Mouse (Mus musculus): ENCODE measurements around the gene Pik3r1. TPM values are rescaled to one million over a fixed set of nuclear protein-coding genes. Genes with fewer than 3 reads are reported as not detected.

The Pik3r1 gene
- polyA plus RNA-seq, 1 experiment, result 11.4 TPM

GRCm38 (mm10) chr13:101684706-101685105 is 83.3 kb downstream of the Pik3r1 start:
- Histone ChIP-seq H3K36me3 (ENCODE audit: control insufficient read depth, insufficient read depth, low read length) (peaks cover 62% of the 10 kb centered on the region), H3K27me3 (ENCODE audit: control insufficient read depth, insufficient read depth, low read length) (no peaks in the 10 kb centered on the region), H3K4me1 (ENCODE audit: control insufficient read depth, insufficient read depth, insufficient read length, low read length) (no peaks in the 10 kb centered on the region), H3K4me3 (ENCODE audit: low read depth, low read length) (no peak overlapping the region), H3K27ac (ENCODE audit: insufficient read depth, low read depth, low read length) (no peak overlapping the region)
- WGBS, result 88% methylated on average over 14 of the region's 14 CpGs
- TF ChIP-seq POLR2A (IDR thresholded peaks at IDR 0.05; ENCODE audit: low read depth, low read length) (no peak), CTCF (IDR thresholded peaks at IDR 0.05; ENCODE audit: extremely low read depth, insufficient read length, insufficient replicate concordance, low read depth, low read length) (no peak)

DNA sequence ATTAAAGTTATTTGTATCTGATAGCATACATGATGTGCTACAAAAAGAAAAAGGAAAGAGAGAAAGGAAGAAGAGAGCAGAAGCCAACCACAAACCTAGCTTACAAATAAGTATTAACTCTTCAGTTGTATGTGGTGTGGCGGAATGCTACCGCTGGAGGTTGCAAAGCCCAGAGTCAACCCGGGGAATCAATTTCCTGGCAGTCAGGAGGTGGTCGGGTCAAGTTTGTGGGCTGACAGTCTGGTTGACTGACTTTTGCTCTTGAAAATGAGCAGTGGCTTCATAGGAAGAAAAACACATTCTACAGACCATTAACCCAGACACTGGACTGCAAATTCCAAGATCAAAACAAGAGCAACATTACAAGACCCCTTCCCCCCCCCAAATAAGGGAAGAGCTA is 85.6 kb downstream of the Pik3r1 start:
- TF ChIP-seq POLR2A (IDR thresholded peaks at IDR 0.05; ENCODE audit: low read depth, low read length) (no peak), CTCF (IDR thresholded peaks at IDR 0.05; ENCODE audit: extremely low read depth, insufficient read length, insufficient replicate concordance, low read depth, low read length) (no peak)
- H3K4me3 ChIP-seq (ENCODE audit: low read depth, low read length), result no peak overlapping the region
- peaks cover 44% of the 10 kb centered on the region for H3K36me3 ChIP-seq (ENCODE audit: control insufficient read depth, insufficient read depth, low read length)
- 77% methylated on average over 4 of the region's 4 CpGs for WGBS
- no peaks in the 10 kb centered on the region for H3K4me1 ChIP-seq (ENCODE audit: control insufficient read depth, insufficient read depth, insufficient read length, low read length)
- H3K27me3 ChIP-seq (ENCODE audit: control insufficient read depth, insufficient read depth, low read length), result no peaks in the 10 kb centered on the region
- H3K27ac ChIP-seq (ENCODE audit: insufficient read depth, low read depth, low read length), result no peak overlapping the region

- Histone ChIP-seq H3K4me3 (ENCODE audit: low read depth, low read length) (no peak overlapping the region), H3K36me3 (ENCODE audit: control insufficient read depth, insufficient read depth, low read length) (peaks cover 23% of the 10 kb centered on the region), H3K27ac (ENCODE audit: insufficient read depth, low read depth, low read length) (no peak overlapping the region), H3K4me1 (ENCODE audit: control insufficient read depth, insufficient read depth, insufficient read length, low read length) (no peaks in the 10 kb centered on the region), H3K27me3 (ENCODE audit: control insufficient read depth, insufficient read depth, low read length) (no peaks in the 10 kb centered on the region)
- 82% methylated on average over 1 of the region's 1 CpGs for WGBS
- no peak for TF ChIP-seq CTCF (IDR thresholded peaks at IDR 0.05; ENCODE audit: extremely low read depth, insufficient read length, insufficient replicate concordance, low read depth, low read length)
- no peak for TF ChIP-seq POLR2A (IDR thresholded peaks at IDR 0.05; ENCODE audit: low read depth, low read length)
These were observed 87.9 kb downstream of the Pik3r1 start for GRCm38 (mm10) chr13:101680083-101680482.

DNA sequence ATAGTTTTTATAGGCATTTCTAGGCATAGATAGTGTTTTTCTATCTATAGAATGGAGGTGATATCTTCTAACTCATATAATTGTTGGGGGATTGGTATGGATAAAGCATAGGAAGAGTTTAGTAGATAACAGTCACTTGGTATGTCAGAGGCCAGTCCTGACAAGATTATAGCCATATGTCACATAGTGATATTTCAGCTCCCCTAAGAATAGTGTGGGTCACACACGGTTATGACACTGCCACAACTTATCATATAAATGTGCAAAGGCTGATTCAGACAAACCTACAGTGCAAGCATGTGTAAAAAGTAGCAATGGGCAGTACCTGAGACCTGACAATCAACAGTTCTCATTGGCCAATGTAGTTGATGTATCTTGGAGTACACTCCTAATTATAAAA is 89.0 kb downstream of the Pik3r1 start:
- TF ChIP-seq POLR2A (IDR thresholded peaks at IDR 0.05; ENCODE audit: low read depth, low read length) (no peak), CTCF (IDR thresholded peaks at IDR 0.05; ENCODE audit: extremely low read depth, insufficient read length, insufficient replicate concordance, low read depth, low read length) (no peak)

DNA sequence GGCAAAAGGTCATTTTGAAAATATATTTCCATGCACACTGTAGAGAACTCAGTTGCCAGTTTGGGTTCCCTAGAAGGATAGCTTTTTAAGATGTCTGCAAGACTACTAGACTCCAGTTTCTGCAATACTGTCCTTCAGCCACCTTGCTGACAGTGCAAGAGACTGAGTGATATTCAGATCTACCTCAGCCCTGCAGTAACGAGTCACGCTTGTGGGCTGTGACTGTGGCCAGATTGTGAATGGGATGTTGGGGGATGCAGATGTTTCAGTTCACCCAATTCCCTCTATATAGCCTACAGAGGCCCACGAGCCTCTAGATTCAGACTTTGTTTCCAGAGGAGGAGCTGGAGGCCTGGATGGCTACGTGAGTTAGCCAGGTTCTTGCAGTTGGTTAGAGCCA is 90.0 kb downstream of the Pik3r1 start:
- TF ChIP-seq POLR2A (IDR thresholded peaks at IDR 0.05; ENCODE audit: low read depth, low read length) (no peak), CTCF (IDR thresholded peaks at IDR 0.05; ENCODE audit: extremely low read depth, insufficient read length, insufficient replicate concordance, low read depth, low read length) (no peak)
- Histone ChIP-seq H3K27ac (ENCODE audit: insufficient read depth, low read depth, low read length) (no peak overlapping the region), H3K27me3 (ENCODE audit: control insufficient read depth, insufficient read depth, low read length) (no peaks in the 10 kb centered on the region), H3K36me3 (ENCODE audit: control insufficient read depth, insufficient read depth, low read length) (peaks cover 9% of the 10 kb centered on the region), H3K4me1 (ENCODE audit: control insufficient read depth, insufficient read depth, insufficient read length, low read length) (no peaks in the 10 kb centered on the region), H3K4me3 (ENCODE audit: low read depth, low read length) (no peak overlapping the region)
- whole genome bisulfite sequencing, result 69% methylated on average over 4 of the region's 4 CpGs

More for the DNA sequence above, 89.0 kb downstream of the Pik3r1 start:
- no peaks in the 10 kb centered on the region for H3K27me3 ChIP-seq (ENCODE audit: control insufficient read depth, insufficient read depth, low read length)
- H3K4me3 ChIP-seq (ENCODE audit: low read depth, low read length), result no peak overlapping the region
- no peaks in the 10 kb centered on the region for H3K4me1 ChIP-seq (ENCODE audit: control insufficient read depth, insufficient read depth, insufficient read length, low read length)
- WGBS, result 74% methylated on average over 1 of the region's 1 CpGs
- no peak overlapping the region for H3K27ac ChIP-seq (ENCODE audit: insufficient read depth, low read depth, low read length)
- H3K36me3 ChIP-seq (ENCODE audit: control insufficient read depth, insufficient read depth, low read length), result peaks cover 13% of the 10 kb centered on the region

- TF ChIP-seq POLR2A (IDR thresholded peaks at IDR 0.05; ENCODE audit: low read depth, low read length), result no peak
- no peak for TF ChIP-seq CTCF (IDR thresholded peaks at IDR 0.05; ENCODE audit: extremely low read depth, insufficient read length, insufficient replicate concordance, low read depth, low read length)
- Histone ChIP-seq H3K4me1 (ENCODE audit: control insufficient read depth, insufficient read depth, insufficient read length, low read length) (no peaks in the 10 kb centered on the region), H3K27ac (ENCODE audit: insufficient read depth, low read depth, low read length) (no peak overlapping the region), H3K27me3 (ENCODE audit: control insufficient read depth, insufficient read depth, low read length) (no peaks in the 10 kb centered on the region), H3K36me3 (ENCODE audit: control insufficient read depth, insufficient read depth, low read length) (no peaks in the 10 kb centered on the region), H3K4me3 (ENCODE audit: low read depth, low read length) (no peak overlapping the region)
- 80% methylated on average over 3 of the region's 3 CpGs for WGBS
These were observed 94.1 kb downstream of the Pik3r1 start for GRCm38 (mm10) chr13:101673876-101674275.

DNA sequence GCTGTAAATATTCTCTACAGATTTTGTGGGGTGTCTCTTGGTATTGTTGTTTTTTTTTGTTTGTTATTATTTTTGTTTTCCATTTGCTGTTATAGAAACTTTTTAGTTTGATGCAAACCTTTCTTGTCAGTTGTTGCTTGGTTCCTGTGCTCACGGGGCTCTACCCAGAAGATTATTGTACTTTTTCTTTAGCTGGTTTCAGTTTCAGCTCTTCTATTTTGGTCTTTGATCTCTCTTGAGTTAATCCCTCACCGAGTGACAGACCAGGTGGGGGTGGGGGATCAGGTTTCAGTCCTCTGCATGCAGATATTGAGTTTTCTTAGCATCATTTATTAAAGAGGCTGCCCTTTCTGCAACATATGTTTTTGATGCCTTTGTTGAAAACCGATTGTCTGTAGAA is 99.2 kb downstream of the Pik3r1 start:
- Histone ChIP-seq H3K4me1 (ENCODE audit: control insufficient read depth, insufficient read depth, insufficient read length, low read length) (no peaks in the 10 kb centered on the region), H3K27me3 (ENCODE audit: control insufficient read depth, insufficient read depth, low read length) (no peaks in the 10 kb centered on the region), H3K27ac (ENCODE audit: insufficient read depth, low read depth, low read length) (no peak overlapping the region), H3K4me3 (ENCODE audit: low read depth, low read length) (no peak overlapping the region), H3K36me3 (ENCODE audit: control insufficient read depth, insufficient read depth, low read length) (no peaks in the 10 kb centered on the region)
- WGBS, result 6% methylated on average over 3 of the region's 3 CpGs
- TF ChIP-seq POLR2A (IDR thresholded peaks at IDR 0.05; ENCODE audit: low read depth, low read length), result no peak
- TF ChIP-seq CTCF (IDR thresholded peaks at IDR 0.05; ENCODE audit: extremely low read depth, insufficient read length, insufficient replicate concordance, low read depth, low read length), result no peak

- Histone ChIP-seq H3K4me1 (ENCODE audit: control insufficient read depth, insufficient read depth, insufficient read length, low read length) (no peaks in the 10 kb centered on the region; the same call in 1 of the 2 replicates), H3K4me3 (ENCODE audit: low read depth, low read length) (no peak overlapping the region), H3K36me3 (ENCODE audit: control insufficient read depth, insufficient read depth, low read length) (no peaks in the 10 kb centered on the region), H3K27ac (ENCODE audit: insufficient read depth, low read depth, low read length) (no peak overlapping the region), H3K27me3 (ENCODE audit: control insufficient read depth, insufficient read depth, low read length) (no peaks in the 10 kb centered on the region)
- whole genome bisulfite sequencing, result 55% methylated on average over 5 of the region's 5 CpGs
- TF ChIP-seq CTCF (IDR thresholded peaks at IDR 0.05; ENCODE audit: extremely low read depth, insufficient read length, insufficient replicate concordance, low read depth, low read length), result no peak
- TF ChIP-seq POLR2A (IDR thresholded peaks at IDR 0.05; ENCODE audit: low read depth, low read length), result no peak
These were observed 104.0 kb downstream of the Pik3r1 start for GRCm38 (mm10) chr13:101664010-101664409.

Data from small intestine, adult 2 months (tissue).